Mouse (Mus musculus): ENCODE data around the gene Trem3. TPM values are rescaled to one million over a fixed set of nuclear protein-coding genes. Genes with fewer than 3 reads are reported as not detected.
A peak's percentile ranks its signal among the peaks of the same experiment; 100 is the strongest.

Trem3 gene
- polyA plus RNA-seq, 1 experiment: 0.12 TPM

DNA sequence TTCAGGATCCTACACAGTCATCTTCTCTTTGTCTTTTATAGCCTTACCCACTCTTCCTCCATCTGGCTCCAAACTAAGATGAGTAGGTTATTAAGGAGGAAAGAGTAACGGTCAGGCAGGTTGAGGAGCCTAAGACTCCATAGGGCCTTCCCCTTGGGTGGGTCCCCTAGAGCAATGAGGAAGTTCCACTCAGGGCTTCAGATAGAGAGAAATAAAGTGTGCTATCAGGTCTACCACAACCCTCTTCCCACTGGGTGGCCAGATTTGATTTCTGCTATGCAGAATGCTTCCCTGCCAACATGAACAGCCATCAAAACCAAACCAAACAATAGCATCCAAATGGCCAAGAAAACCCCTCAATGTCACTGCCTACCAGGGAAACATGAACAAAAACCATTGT lies 20.0 kb downstream of the Trem3 start:
- Histone ChIP-seq H3K4me3 (replicated peaks) (no peak overlapping the region), H3K27me3 (replicated peaks) (peaks cover 1% of the 10 kb centered on the region), H3K4me1 (peaks cover 45% of the 10 kb centered on the region), H3K36me3 (replicated peaks; ENCODE audit: low read length) (no peaks in the 10 kb centered on the region), H3K9me3 (no peaks in the 10 kb centered on the region)
- TF ChIP-seq GATA1 (IDR thresholded peaks at IDR 0.05; ENCODE audit: borderline replicate concordance, low read length) (no peak), FLI1 (IDR thresholded peaks at IDR 0.05; ENCODE audit: low read length) (no peak)

DNA sequence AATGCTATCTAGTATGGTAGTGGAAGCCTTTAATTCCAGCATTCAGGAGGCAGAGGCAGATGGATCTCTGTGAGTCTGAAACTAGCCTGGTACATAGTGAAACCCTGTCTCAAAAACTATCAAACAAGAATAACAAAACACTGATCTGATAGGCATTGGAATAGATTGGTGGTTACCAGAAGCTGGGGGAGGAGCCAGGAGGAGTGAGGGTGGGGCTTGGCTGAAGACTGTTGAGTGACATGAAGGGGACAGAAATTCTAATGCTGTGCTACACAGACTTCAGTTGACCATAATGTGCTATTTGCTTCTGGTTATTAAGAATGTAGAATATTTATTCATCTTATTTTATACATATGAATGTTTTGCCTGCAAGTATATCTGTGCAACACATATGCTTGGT lies 20.7 kb downstream of the Trem3 start:
- H3K27me3 ChIP-seq (replicated peaks): peaks cover 1% of the 10 kb centered on the region
- H3K9me3 ChIP-seq: peaks cover 4% of the 10 kb centered on the region
- H3K4me1 ChIP-seq: peaks cover 49% of the 10 kb centered on the region
- H3K36me3 ChIP-seq (replicated peaks; ENCODE audit: low read length): peaks cover 4% of the 10 kb centered on the region
- H3K4me3 ChIP-seq (replicated peaks): no peak overlapping the region
- TF ChIP-seq FLI1 (IDR thresholded peaks at IDR 0.05; ENCODE audit: low read length): no peak

DNA sequence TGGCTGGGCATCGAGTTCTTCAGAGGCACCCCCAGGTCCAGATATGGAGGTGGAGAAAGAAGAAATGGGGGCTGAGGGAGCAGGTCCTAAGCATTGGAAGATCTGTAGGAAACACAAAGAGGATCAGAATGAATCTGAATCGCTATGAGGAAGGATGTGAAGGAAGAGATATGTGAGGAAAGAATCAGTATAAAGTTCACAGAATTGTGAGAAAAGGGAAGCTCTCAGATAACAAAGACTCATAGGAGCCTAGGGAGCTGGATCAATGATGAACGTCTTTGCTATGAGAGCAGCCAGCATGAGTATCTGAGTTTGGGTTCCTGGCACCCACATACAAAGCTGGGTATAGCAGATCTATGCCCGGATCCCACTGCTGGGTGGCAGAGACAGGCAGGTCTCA lies 22.3 kb downstream of the Trem3 start:
- Histone ChIP-seq H3K4me1 (peaks cover 51% of the 10 kb centered on the region), H3K27me3 (replicated peaks) (peaks cover 1% of the 10 kb centered on the region), H3K9me3 (peaks cover 5% of the 10 kb centered on the region), H3K36me3 (replicated peaks; ENCODE audit: low read length) (peaks cover 5% of the 10 kb centered on the region), H3K4me3 (replicated peaks) (no peak overlapping the region)
- TF ChIP-seq FLI1 (IDR thresholded peaks at IDR 0.05; ENCODE audit: low read length): no peak

DNA sequence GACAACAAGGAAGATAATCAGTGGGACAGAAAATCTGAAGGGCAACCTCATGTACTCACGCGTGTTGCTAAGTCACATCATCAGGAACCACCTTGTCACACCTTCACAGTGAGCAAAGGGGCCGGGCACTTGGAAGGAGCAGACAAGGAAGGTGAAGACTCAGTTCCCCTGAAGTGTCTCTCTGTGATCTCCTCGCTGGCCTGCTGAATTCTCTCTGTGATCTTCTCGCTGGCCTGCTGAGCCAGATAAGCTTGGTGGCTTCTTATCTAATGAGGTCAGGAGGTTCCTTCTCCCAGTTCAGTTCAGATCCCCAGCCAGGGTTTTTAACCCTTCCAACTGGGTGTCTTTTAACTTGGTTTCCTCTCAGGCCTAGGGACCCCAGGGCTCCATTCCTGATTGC lies 24.6 kb downstream of the Trem3 start:
- H3K4me1 ChIP-seq: peaks cover 62% of the 10 kb centered on the region
- H3K36me3 ChIP-seq (replicated peaks; ENCODE audit: low read length): peaks cover 10% of the 10 kb centered on the region
- peaks cover 5% of the 10 kb centered on the region for H3K9me3 ChIP-seq
- TF ChIP-seq GATA1 (IDR thresholded peaks at IDR 0.05; ENCODE audit: borderline replicate concordance, low read length) (no peak; the same call in 2 of the 3 replicates), FLI1 (IDR thresholded peaks at IDR 0.05; ENCODE audit: low read length) (no peak)
- H3K4me3 ChIP-seq (replicated peaks): peak overlapping the region; percentile 69
- H3K27me3 ChIP-seq (replicated peaks): peaks cover 1% of the 10 kb centered on the region

DNA sequence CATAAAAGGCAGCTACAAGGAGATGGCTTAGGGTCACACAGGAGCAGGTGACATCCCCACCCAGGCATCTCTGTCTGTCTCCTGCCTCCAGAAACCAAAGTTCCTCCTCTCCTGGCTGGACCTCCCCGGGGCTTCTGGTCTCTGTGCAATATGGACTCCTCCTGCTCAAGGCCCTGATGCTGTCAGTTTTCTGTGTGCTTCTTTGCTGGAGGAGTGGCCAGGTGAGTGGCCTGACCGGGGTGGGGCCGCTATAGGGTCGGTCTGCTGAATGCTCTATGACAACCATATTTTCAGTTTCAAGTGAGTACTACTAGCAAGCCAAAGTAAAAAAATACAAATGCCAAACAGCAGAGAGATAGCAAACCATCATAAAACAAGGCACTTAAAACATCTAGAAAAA lies 25.0 kb downstream of the Trem3 start:
- Histone ChIP-seq H3K4me1 (peaks cover 62% of the 10 kb centered on the region), H3K36me3 (replicated peaks; ENCODE audit: low read length) (peaks cover 10% of the 10 kb centered on the region), H3K27me3 (replicated peaks) (peaks cover under 1% of the 10 kb centered on the region), H3K9me3 (peaks cover 5% of the 10 kb centered on the region), H3K4me3 (replicated peaks) (peak overlapping the region; percentile 69)
- no peak for TF ChIP-seq GATA1 (IDR thresholded peaks at IDR 0.05; ENCODE audit: borderline replicate concordance, low read length)
- no peak for TF ChIP-seq FLI1 (IDR thresholded peaks at IDR 0.05; ENCODE audit: low read length)

DNA sequence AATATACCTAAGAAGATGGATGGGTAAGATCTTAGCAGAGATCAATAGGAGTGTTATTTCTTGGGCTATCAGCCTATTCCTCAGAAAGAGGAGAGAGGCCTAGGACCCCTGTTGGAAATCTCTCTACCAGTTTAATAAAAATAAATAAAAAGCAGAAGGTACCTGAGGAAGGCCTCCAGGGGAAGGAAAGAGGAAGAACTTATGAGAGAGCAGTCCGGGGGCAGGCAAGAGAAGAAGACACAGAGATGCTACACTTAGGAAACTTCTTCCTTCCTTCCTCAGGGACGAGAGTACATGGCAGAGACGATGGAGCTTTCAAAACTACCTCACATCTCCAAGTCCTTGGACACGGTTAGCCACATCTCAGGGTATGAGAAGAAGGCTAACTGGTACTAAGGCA lies 26.5 kb downstream of the Trem3 start:
- peaks cover 10% of the 10 kb centered on the region for H3K36me3 ChIP-seq (replicated peaks; ENCODE audit: low read length)
- H3K9me3 ChIP-seq: peaks cover 5% of the 10 kb centered on the region
- no peak for TF ChIP-seq FLI1 (IDR thresholded peaks at IDR 0.05; ENCODE audit: low read length)
- no peak for TF ChIP-seq GATA1 (IDR thresholded peaks at IDR 0.05; ENCODE audit: borderline replicate concordance, low read length)
- H3K27me3 ChIP-seq (replicated peaks): no peaks in the 10 kb centered on the region
- H3K4me1 ChIP-seq: peaks cover 71% of the 10 kb centered on the region
- H3K4me3 ChIP-seq (replicated peaks): no peak overlapping the region

DNA sequence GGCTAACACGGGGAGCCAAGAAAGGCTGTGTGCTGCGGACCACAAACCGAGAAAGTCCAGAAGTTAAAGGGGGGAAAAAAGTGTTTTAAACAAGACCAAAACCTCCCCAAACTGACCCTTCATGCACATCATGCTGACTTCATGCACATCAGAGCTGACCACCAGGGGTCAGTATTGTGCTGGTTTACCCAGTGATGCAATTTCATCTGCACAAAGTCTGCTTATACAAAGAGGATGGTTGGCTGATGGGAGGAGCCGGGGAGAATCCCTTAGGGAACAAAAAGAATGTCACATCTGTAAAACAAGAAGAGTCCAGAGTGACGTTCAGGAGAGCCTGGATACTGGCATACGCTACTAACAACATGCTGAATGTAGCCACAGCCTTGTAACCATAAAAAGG lies 27.3 kb downstream of the Trem3 start:
- Histone ChIP-seq H3K9me3 (peaks cover 5% of the 10 kb centered on the region), H3K27me3 (replicated peaks) (no peaks in the 10 kb centered on the region), H3K4me1 (peaks cover 70% of the 10 kb centered on the region), H3K4me3 (replicated peaks) (no peak overlapping the region), H3K36me3 (replicated peaks; ENCODE audit: low read length) (peaks cover 10% of the 10 kb centered on the region)
- TF ChIP-seq FLI1 (IDR thresholded peaks at IDR 0.05; ENCODE audit: low read length) (no peak), GATA1 (IDR thresholded peaks at IDR 0.05; ENCODE audit: borderline replicate concordance, low read length) (no peak)

DNA sequence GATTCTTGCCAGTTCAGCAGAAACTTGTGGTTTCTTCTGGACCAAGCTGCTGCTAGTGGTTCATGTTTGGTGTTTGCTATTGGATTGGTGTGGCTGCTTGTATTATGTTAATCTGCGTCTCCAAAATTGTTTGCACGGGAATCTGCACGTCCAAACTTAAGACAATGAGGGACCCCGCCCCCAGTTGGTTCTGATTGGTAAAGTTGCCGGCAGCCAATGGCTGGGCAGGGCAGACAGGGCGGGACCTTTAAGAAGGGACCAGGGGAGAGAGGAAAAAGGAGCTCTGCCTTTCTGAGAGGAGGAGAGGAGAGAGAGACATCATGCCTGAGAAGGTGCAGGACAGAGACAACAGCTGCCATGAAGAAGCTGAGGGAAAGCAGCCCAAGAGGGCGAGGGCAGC lies 28.2 kb downstream of the Trem3 start:
- TF ChIP-seq FLI1 (IDR thresholded peaks at IDR 0.05; ENCODE audit: low read length) (no peak), GATA1 (IDR thresholded peaks at IDR 0.05; ENCODE audit: borderline replicate concordance, low read length) (no peak)

DNA sequence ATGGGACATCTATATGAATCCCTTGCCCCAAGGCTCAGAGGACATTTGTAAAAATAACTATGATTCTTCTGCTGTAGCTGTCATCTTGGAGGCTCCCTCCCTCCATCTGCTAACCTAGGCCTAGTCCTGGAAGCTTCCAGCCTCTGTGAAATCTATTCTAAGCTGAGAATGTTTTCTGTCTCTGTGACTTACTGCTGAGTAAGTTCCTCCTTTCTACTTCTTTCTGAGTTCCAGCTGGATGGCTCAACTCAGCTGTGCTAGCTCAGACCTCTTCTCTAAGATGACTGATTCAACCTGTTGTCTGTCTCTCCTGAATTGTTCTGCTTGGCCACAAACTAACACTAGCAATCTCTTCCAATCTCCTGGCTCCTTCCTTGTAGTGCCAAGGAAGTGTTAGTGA lies 30.8 kb downstream of the Trem3 start:
- Histone ChIP-seq H3K4me1 (peaks cover 51% of the 10 kb centered on the region), H3K4me3 (replicated peaks) (no peak overlapping the region), H3K9me3 (0 out of 2 replicates have a peak, but pooled peaks cover under 1% of the 10 kb centered on the region), H3K27me3 (replicated peaks) (no peaks in the 10 kb centered on the region), H3K36me3 (replicated peaks; ENCODE audit: low read length) (peaks cover 5% of the 10 kb centered on the region)
- TF ChIP-seq FLI1 (IDR thresholded peaks at IDR 0.05; ENCODE audit: low read length): no peak
- TF ChIP-seq GATA1 (IDR thresholded peaks at IDR 0.05; ENCODE audit: borderline replicate concordance, low read length): no peak

More for the DNA sequence above, 28.2 kb downstream of the Trem3 start:
- Histone ChIP-seq H3K27me3 (replicated peaks) (no peaks in the 10 kb centered on the region), H3K9me3 (peaks cover 5% of the 10 kb centered on the region), H3K4me1 (peaks cover 70% of the 10 kb centered on the region), H3K36me3 (replicated peaks; ENCODE audit: low read length) (peaks cover 10% of the 10 kb centered on the region), H3K4me3 (replicated peaks) (no peak overlapping the region)

DNA sequence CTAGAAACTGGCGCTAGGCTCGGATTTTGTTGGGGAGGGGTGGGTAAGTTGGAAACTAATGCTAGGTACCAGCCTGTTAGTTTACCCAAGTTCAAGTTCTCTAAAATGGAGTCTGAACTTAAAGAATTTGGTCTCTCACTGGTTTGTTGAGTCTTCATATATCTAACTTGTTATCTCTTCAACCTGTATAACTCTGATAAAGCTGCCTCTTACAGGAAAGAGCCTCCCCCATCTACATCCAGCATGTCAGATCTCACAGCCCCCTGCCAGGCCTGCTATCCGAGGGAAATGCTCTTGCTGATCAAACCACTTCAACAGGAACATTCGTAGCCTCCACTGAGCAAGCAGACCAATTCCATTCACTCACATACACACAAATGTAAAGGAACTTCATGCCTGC lies 31.4 kb downstream of the Trem3 start:
- H3K9me3 ChIP-seq: no peaks in the 10 kb centered on the region
- H3K4me1 ChIP-seq: peaks cover 46% of the 10 kb centered on the region
- TF ChIP-seq GATA1 (IDR thresholded peaks at IDR 0.05; ENCODE audit: borderline replicate concordance, low read length): no peak
- TF ChIP-seq FLI1 (IDR thresholded peaks at IDR 0.05; ENCODE audit: low read length): no peak
- H3K36me3 ChIP-seq (replicated peaks; ENCODE audit: low read length): peaks cover 5% of the 10 kb centered on the region
- no peaks in the 10 kb centered on the region for H3K27me3 ChIP-seq (replicated peaks)
- H3K4me3 ChIP-seq (replicated peaks): no peak overlapping the region
